Mouse (Mus musculus): ENCODE results near the gene Wdr13.
"Not testable (repeated sequence)": the region's sequence is repeated elsewhere in the genome, so short reads cannot be mapped to it uniquely, and the experiment has no call there.

Gene Wdr13

DNA sequence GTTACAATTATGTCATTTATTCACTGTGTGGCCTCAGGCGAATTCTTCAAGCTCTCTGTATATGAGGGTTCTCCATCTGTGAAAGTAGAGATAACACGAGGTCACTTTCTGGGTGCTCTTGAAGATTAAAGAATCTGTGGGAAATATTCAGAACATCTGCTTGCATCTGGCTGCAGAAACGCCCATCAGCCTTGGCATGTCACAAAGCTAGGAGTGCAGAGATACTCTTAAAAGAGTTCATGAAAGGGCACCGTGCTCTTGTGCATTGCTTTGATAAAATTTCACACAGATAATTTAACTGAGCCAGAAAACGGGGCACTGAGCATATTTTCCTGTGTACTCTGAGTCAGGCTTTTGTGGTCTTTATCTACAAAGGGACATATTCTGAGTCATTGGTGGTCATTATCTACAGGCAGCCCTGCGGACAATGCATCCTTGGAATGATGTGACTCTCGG is 30.5 kb downstream of the Wdr13 start:
- DNase-seq: no peak

DNA sequence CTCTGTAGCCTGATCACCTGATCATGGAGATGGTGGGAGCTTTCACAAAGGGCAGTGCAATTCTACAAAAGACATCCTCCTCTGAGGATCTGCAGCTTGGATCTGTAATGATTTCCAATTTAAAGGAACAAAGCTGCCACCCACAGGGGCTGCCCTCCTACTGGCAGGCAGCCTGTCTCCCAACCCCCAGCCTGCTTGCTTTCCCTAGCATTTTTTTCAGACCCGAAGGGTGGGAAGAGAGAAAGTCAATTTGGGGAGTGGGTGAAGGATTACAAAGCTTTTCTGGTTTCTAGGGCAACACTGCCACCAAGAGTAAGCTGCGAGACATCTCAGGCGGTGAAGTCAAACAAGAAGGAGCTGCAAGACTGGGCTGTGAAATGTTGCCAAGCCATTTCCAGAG is 31.7 kb downstream of the Wdr13 start:
- DNase-seq: peak; percentile 91

DNA sequence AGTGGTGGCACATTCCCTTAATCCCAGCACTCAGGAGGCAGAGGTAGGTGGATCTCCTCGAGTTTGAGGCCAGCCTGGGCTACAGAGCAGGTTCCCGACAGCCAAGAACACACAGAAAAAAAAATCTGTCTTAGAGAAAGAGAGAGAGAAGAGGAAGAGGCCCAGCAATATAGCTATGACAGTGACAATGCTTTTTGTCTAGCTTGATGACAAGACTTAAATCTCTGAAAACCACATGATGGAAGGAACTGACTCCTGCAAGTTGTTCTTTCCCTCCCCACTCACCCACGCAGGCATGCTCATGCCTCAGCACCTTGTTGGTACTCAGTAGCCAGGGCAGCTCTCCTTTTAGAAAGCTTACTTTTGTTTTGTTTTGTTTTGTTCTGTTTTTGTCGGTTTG is 33.3 kb downstream of the Wdr13 start:
- no peak for DNase-seq

DNA sequence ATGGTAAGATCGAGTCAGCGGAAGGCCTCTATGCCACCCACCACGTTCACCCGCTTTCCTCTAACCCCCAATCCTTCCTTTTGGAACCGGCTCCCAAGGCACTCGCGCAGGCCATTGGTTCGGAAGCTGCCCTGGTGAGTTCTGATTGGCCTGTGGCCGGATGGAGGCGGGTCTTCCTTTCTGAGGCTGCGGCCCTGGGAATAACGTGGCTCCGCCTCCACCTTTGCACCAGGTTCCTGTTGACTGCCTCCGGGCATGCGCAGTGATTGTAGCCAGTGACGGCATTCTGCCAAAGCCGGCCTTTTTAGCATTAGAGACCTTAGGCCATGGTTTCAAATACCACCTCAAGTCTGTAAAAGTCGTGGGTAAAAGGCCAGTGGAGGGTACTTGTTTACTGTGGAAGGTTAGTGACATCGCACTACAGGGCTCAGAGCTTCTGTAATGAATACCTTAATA is 35.9 kb downstream of the Wdr13 start:
- DNase-seq: peak; percentile 97

DNA sequence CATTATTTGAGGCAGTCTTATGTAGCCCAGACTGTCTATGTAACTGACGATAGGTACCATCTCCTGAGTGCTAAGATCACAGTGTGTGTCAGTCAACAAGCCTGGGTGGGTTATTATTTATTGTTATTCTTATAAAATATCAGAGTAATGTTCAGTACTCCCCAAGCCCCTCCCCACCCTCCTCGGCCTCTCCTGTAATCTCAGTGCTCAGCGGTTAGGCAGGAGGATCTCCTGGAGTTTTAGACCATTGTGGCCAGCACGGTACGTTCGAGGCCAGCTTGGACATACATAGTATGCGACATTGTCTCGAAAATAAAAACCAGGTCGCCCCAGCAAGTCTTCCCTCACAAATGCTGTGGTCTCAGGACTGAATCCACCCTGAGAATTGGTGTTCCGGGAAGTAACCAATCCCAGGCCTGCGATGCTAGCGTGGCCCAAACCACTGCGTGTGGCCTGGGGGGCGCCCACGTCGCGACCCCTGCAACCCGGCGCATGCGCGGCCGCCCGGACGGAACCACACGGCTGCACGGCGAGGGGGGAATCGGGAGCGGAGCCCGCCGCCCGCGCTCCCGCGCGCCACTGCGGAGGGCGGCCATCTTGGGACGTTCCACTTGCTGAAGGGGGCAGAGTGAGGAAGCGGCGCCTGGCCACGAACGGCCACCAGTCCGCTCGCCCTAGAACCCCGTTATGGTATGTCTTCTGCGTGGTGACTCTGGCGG is 36.5 kb downstream of the Wdr13 start:
- not testable (repeated sequence) for DNase-seq

DNA sequence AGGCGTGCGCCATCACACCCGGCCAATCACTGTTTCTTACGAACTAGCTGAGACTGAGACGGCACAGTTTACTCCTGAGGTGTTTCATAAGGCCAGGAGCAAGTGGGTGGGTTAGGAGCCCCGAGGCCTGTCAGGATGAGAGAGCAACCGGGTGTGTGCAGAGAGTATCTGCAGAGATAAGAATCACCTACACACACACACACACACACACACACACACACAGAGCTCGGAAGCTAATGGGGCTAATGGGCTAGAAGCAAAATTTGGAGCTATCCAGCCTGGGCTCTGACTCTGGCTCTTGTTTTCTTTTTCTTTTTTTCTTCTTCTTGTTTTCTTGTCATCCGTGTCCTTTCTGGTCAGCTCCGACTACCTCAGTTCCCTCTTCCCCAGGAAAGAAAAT is 37.1 kb downstream of the Wdr13 start:
- DNase-seq: no peak

DNA sequence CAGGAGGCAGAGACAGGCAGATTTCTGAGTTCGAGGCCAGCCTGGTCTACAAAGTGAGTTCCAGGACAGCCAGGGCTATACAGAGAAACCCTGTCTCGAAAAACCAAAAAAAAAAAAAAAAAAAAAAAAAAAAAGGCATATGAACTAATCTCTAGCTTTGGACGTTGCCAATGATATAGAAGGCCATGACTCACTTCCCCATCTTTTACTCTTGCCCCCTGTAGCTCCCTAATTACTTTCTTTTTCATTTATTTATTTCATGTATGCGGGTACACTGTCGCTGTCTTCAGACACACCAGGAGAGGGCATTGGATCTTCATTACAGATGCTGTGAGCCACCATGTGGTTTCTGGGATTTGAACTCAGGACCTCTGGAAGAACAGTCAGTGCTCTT is 41.7 kb downstream of the Wdr13 start:
- DNase-seq: not testable (repeated sequence)

DNA sequence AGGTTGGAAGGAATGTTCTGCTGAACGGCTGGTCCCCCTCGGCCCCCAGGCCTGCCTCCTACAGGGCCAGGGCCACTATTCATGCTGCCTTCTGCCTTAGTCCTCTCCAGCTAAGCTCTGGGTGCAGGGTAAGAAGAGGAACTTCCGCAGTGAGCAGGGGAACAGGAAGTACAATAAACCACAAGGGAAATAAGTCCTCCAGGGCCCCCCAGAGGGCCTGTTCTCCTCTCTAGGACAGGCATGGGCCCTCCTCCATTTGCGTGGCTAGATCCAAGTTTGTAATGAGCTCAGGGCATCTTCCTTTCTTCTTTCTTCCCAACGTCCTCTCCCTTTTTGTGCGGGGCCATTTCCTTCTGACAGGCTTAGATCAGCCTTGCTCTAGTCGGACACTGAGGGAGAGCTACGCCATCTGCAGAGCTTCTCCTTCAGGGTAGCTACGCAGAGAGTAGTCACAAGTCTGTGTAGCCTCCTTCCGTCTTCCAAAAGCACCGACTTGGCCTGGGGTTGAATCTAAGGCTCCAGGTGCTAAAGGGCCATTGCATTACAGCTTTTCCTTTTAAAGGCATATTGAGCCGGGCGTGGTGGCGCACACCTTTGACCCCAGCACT is 42.2 kb downstream of the Wdr13 start, which contains the start of gene Was:
Gene Was (minus strand): TSS at position 153 of the 608 bp plus-strand sequence.
- DNase-seq: no peak

DNA sequence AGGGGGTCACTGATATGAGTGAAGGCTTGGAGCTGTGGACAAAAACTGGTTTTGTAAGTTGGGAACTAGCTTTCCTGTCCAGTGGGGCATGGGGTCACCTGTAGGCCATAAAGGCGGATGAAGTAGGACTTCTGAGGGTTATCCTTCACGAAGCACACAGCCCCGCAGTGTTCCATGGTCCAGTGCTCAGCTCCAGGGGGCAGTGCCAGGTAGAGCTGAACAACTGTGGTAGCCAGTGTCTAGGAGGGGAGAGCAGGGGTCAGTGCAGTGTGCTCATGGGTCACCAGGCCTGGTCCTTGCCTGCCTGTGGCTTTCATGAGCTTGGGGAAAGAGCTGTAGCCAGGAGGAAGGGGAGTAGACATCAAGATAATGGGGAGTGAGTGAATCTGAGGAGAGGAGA is 42.9 kb downstream of the Wdr13 start:
- no peak for DNase-seq

DNA sequence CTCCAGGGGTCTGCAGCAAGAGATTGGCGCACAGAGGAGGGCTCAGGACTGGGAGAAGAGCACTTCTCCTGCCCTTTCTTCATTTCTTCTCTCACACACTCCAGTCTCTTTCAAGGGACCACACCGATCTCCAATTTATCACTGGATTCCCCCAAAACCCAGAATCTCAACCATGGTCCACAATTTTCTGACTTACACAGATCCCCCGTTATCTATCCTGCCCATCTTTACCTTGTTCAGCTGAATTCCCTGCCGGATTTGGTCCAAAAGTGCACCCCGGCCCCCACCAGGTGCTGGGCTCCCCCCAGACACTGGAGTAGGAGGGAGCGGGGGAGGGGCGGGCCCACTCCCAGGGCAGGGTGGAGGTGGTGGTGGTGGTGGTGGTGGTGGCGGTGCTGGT is 47.1 kb downstream of the Wdr13 start:
- no peak for DNase-seq

DNA sequence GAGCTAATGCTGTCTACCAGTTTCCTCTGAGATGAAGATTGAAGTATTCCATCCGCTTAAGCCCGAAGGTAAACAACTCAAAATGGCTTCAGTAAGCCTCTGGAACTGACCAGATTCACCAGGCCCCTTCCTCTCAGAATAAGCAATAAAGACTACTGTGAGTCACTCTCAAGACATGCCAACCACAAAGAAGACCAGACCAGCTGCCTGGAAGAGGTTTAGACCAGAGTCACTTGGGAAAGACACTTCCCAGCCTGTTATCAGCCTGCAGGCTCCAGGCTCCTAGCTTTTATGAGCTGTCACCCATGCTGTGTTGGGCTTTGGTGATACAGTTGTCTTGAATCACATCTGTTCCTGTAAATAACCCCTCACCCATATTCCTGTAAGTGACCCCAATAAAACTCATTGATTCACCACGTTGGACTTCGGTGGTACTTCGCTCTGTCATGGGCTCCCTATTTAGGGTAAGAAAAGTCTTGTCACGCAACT is 47.9 kb downstream of the Wdr13 start:
- DNase-seq: no peak

DNA sequence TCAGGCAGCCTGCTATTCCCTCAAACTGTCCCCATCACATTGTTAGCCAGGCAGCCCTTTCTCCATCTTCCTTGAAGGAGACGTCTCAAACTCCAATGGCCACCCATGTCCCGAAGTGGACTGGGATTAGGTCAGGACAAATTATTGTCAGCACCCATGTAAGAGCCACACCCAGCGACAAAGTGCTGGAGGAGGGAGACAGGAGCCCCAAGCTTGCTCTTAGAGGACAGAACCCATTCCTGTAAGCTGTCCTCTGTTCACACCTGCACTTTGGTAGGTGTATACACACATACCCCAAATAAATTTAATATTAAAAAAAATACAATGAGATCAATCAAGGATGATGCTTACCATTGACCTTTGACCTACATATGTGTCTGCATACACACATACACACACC is 57.6 kb downstream of the Wdr13 start:
- DNase-seq: no peak

DNA sequence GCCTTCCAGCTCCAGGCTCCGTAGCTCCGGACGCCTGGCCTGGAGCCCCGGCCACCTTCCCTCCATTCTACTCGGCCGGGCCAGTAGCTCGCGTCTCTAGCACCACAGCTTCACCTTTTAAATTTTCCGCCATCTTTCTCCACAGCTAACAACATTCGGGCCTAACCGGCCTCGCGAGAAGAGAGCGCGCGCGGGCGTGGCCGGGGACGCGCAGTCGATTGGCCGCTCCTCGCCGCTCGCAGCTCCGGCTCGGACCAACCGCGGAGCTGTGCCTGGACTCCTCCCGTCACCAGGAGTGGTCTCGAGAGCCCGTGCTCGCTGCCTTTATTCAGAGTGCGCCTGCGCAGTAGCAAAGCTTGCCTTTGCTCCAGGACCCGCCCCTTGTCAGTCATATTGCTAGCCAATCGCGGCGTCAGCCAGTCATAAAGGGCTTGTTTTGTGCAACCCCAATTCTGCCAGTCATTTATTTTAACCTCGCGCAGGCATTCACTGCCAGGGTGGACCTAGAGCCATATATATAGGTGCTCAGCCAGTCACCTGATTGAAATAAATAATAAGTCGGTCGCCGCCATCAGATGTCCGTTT is 58.2 kb downstream of the Wdr13 start, which contains the start of gene Suv39h1:
Gene Suv39h1 (minus strand): TSS at position 331 of the 585 bp plus-strand sequence.
- peak; percentile 98 for DNase-seq

DNA sequence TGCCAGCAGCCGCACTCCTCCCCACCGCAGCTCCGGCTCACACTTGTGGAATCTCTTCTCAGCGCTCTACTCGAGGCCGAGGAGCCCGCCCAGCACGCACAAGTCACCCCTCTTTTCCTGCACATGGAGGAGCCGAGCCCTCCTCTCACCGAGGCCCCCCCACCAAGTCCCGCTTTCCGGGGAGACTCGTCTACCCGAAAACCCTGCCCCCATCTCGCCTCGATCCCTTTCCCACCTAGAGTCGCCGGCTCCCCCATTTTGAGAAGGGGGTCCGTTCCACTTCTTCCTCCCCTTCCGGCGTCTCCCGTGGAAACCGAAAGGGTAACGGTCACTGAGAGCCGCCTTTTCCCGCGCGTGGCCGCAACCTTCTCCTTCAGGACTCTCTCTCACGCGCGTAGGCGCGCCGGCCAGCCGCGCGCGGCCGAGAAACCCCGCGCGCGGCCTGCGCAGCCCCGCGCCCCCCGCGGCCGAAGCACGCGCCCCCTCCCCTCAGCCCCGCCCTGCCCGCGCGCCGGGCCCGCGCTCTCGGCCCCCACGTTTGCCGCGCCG is 58.7 kb downstream of the Wdr13 start:
- DNase-seq: no peak

All from retina, postnatal 1 day (tissue).